Mouse (Mus musculus) cerebellum, adult 8-10 months (tissue): ENCODE measurements around the gene Clasrp.

Experiments
- DNase-seq: peaks from one replicate; pipeline ENCODE4 v3.0.0; 2022

Gene Clasrp

DNA sequence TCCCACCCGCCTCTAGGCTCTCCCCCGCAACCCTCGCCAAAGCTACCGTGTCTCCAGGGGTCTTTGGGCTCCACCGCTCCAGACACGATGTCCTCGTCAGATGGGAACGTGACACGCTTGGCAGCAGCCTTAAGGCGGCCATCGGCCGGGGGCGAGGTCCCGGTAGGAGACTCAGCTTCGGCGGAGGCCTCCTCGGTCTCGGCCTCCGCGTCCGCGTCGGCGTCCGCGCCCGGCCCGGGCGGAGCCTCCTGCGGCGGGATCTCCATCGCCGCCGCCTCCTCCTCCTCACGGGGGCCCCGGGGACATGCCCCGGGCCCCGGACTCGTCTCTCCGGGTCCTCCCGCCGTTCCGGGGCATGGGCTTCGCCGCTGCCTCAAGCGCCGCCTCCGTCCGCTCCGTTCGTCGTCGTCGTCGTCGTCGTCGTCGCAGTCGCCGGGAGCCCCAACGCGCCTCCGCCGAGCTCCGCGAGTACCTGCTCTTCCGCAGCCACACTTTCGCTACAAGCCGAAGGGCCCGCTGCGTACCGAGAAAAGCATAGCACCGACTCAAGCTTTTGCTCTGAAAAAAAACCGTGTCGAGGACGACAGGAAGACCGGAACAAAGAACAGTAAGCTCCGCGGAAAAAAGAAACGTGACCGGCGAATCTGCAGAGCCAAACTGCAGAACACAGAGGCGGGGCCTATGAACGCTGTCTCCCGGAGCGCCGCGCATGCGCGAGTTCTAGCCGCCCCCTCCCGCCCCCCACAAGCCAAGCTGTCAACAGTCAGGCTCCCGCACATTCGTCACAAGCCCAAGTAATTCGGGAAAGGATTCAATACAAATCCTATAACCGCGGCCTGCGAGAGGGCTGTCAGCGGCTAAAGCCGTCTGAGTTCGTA is 42.3 kb downstream of the Clasrp start:
- peak; percentile 92 for DNase-seq

GRCm38 (mm10) chr7:19561431-19561764 is 42.9 kb downstream of the Clasrp start:
- DNase-seq: no peak

DNA sequence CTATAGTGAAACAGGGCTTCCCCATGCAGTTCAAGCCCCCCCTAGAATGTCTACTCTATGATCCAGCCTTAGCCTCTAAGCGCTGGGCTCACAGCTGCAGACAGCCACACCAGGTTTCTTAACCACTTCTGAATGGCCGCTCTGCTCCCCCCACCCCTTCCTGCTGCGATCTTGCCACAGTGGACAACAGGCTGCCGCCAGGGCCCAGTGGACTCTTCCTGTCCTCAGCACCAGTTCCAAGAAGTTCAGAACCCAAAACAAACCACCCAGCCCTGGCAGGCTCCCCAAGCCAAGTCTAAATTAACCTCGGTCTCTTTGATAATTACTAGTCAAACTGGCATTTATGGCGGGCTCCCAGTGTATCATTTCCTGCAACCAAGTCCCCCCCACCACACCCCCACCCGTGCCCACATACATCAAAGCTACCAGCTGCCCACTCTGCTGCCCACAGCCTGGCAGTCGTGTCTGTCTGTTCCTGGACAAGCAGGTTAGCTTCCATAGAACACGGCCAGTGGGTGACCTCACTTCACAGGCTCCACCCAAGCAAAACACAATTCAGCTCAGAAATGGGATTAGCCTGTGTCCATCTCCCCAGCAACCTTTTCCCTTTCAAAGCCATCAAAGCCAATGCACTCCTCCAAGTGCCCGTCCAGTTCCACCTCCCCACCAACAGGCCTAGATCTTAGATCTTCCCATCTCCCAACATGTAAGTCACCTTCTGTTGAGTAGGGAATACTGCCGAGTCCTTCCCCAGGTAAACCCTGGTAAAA is 43.6 kb downstream of the Clasrp start:
- no peak for DNase-seq

- no peak for DNase-seq
Measured at GRCm38 (mm10) chr7:19558965-19559364, 45.3 kb downstream of the Clasrp start.

DNA sequence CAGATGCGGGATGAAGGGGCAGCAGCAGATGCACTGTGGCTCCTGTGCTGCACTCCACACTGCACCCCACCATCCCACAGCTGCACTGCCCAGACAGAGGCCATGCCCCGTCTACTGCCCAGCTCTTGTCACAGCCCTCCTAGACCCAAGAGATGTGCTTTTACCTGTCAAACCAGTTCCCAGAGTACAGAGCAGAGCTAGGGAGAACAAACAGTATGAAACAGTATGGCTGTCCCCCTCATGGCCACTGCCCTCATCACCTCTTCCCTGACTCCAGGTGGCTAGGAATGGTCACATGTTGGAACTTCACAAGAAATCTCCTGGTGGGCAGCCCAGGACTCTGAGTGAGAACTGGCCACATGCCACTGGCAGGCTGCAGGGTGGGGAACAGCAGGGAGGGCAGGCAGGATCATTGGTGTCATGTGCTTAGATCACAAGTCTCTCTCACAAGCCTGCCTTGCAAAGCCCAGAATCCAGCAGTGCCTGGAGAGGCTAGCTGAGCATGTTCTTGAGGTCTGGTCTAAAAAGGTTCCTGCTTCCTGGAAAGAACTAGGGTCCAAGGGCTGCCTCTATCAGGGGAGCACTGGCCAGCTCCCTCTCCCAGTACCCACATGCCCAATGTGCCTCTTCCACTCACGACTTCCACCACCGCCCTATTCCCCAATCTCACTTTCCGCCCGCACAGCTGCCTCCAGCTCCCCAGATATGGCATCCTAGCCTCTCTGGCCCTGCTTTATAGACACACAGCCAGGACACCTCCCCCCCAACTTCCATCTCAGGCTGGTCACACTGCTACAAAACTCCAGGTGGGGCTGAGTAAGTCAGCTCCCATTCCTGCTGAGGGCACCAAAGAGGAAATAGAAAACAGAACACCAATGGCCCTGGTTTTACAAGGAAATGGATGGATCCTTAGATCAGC is 46.0 kb downstream of the Clasrp start:
- no peak for DNase-seq

GRCm38 (mm10) chr7:19557086-19557485 is 47.2 kb downstream of the Clasrp start:
- no peak for DNase-seq

DNA sequence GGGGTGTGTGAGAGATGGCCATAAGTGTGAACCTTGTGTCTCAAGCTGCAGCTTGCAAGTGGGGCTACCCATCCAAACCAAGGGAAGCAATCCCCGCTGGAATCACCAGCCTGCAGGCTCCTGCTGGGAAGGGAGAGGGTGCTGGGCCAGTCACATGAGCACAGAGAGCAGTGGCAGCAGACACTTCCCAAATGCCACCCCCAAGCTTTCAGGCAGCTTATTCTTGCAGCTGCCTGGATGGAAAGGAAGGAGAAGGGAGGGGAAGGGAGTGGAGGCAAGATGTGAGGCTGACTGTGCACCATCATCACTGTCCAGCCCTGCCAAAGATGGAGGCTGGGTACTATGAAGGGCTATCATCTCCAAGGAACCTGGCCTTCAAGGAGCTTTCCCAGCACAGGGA is 50.1 kb downstream of the Clasrp start:
- no peak for DNase-seq

- DNase-seq: no peak
Measured at GRCm38 (mm10) chr7:19552443-19552842, 51.8 kb downstream of the Clasrp start.

DNA sequence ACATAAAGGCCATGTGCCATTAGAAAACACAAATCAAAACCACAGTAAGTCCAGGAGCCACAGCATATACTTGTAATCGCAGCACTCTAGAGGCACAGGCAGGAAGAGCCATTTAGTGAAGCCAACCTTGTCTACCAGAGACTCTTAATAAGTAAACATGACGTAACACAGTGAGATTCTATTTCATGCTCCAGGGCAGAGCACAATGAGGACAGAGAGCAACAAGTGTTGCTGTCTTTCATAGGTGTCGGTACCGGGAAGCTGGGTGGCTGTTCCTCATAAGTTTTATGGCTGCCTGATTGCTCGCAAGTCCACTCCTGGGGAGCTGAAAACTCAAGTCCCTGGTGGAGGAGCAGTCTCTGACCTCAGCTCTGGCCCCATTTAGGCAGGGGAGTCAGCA is 52.7 kb downstream of the Clasrp start:
- DNase-seq: no peak

DNA sequence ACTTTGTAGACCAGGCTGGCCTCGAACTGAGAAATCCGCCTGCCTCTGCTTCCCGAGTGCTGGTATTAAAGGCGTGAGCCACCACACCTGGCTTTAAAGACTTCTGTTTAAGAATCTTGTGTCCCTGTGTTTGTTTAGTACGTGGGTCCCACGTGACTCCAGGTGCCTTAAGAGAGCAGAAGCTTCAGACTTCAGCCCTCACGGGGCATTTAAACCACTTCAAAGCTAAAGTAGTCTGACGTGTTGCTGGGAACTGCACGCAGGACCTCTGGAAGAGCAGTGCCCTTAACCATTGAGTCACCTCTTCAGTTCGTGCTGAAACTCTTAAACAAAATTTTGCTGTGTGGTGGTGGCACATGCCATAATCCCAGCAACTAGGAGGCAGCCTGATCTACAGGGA is 54.9 kb downstream of the Clasrp start:
- DNase-seq: no peak

GRCm38 (mm10) chr7:19547344-19547969 is 56.8 kb downstream of the Clasrp start:
- DNase-seq: no peak

DNA sequence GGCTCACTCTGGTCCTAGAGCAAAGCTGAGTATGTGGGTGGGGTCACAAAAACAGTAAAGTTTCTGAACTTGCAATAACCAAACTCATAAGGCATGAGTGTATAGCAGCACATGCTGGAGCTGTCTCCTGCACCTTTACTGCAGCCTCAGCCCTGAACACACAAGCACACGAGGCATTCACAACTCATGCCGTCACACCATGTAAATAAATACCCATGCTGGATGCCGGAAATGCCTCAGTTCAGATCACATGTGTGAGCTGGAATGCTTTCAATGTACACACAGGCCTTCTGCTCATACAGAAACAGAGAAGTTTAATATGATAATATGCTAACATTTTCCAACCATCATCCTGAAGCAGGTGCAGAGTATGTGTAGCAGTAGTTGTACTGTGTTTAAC is 58.3 kb downstream of the Clasrp start:
- DNase-seq: no peak

DNA sequence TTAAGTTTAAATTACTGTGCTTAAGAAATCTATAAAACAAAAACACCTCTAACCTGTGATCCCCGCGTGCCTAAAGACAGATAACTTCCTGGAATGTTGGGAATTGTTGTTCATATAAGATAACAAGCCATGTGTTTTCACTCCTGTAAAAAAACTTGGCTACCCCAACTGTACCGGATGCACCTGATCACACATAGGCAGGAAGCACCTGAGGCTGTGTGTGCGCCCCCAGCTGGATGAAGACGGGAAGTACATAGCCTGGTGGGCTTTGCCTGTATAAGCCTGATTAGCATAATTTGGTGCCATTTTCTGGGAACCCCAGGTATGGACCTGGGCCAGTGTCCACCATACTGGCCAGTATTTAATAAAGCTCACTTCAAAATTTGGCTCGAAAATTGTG is 60.7 kb downstream of the Clasrp start:
- DNase-seq: no peak

DNA sequence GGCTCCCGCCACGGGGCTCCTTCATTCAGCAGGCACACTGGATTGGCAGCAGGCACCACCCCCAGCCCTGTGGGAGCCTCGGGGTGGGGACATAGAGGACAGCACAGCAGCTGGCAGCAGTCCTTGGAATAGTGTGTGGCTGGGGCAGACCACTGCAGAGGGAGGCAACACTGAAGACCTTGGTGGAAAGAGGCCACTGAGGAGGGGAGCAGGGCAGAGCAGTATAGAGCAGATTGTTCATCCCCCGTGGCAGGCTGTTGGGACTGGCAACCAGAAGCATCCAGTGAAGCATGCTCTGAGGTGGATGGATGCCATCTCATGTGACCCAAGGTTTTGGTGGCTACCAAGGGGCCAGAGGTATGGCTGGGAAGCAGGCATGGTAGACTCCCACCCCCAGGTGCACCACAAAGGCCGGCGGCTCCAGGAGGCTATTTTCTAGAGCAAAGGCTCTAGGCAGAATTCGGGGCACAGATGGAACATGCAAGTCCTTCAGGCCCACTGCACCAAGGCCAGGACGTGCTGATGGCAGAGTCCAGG is 62.1 kb downstream of the Clasrp start:
- DNase-seq: peak; percentile 52

- DNase-seq: no peak
Measured at GRCm38 (mm10) chr7:19541681-19542154, 62.6 kb downstream of the Clasrp start.

GRCm38 (mm10) chr7:19540771-19541566 is 63.3 kb downstream of the Clasrp start:
- no peak for DNase-seq

- DNase-seq: no peak
Measured at GRCm38 (mm10) chr7:19534676-19535075, 69.6 kb downstream of the Clasrp start.

GRCm38 (mm10) chr7:19532240-19532639 is 72.0 kb downstream of the Clasrp start:
- DNase-seq: no peak

DNA sequence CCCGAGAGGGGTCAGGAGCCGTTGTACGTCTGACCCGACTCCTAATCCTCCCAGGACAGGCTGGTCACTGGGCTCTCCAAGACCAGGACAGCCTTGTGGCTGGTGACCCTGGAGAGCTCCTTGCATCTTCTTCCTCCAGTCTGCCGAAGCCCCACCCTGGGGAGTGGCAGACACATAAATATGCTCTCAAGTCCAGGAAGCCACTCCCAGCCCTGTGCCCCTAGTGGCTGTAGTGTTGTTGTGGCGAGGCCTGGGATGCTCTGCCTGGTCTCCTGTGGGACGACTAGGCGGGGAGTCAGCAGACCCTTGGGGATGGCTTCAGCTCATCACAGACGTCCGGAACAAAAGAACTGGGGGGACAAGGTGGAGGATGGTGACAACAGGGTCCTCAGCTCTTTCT is 73.2 kb downstream of the Clasrp start:
- DNase-seq: no peak
